Mouse (Mus musculus) erythroblast, embryonic 14.5 days (primary cell): ENCODE results near the gene Foxp1.

ENCODE experiments used
- GATA1 ChIP-seq: IDR thresholded peaks from 2 replicates; pipeline ENCODE4 v1.6.1; 2012; ENCODE audit warnings: low read length, inconsistent platforms, mixed read lengths
- TAL1 ChIP-seq: IDR thresholded peaks from 3 replicates; pipeline ENCODE4 v1.6.1; 2012; ENCODE audit warnings: low read length, inconsistent platforms, mixed read lengths

- no peak for TF ChIP-seq TAL1
- no peak for TF ChIP-seq GATA1
Measured at GRCm38 (mm10) chr6:99203231-99203630, 319.3 kb downstream of the Foxp1 start.
